Mouse (Mus musculus) ES-E14 (cell line): ENCODE measurements around the gene Mgat4a.

Experiments used
- HCFC1 ChIP-seq: IDR thresholded peaks from 2 replicates; pipeline ENCODE4 v1.6.1; 2012; ENCODE audit warnings: low read length, inconsistent platforms, borderline replicate concordance; ENCODE audit not compliant: insufficient read depth
- MAFK ChIP-seq: IDR thresholded peaks from 2 replicates; pipeline ENCODE4 v1.6.1; 2014; ENCODE audit warnings: mild to moderate bottlenecking, low read depth, low read length, inconsistent platforms; ENCODE audit not compliant: insufficient read depth
- ZC3H11A ChIP-seq: IDR thresholded peaks from 2 replicates; pipeline ENCODE4 v1.6.1; 2012; ENCODE audit warnings: low read depth, mild to moderate bottlenecking, inconsistent platforms, low read length, borderline replicate concordance
- ZNF384 ChIP-seq: IDR thresholded peaks from 2 replicates; pipeline ENCODE4 v1.6.1; 2012; ENCODE audit warnings: low read depth, low read length, inconsistent platforms

- TF ChIP-seq ZNF384 (no peak), HCFC1 (no peak), ZC3H11A (no peak), MAFK (no peak)
These were observed 14.6 kb downstream of the Mgat4a start for GRCm38 (mm10) chr1:37526257-37526656.
